Mouse (Mus musculus) intestine, postnatal 0 days (tissue): ENCODE measurements at regions not wholly inside any gene's neighbourhood (a gene's known extent, or its start where the extent isn't known, plus 50 kb on each side); places are given as distances from the start of the nearest gene placed in this dataset.

Source experiments
- ATAC-seq: fragments of 200-750 bp; cut with Nextera tagmentation; 2 replicates; pipeline ENCODE4 v1.8.0; 2017; ENCODE audit warnings: mild to moderate bottlenecking, moderate TSS enrichment, moderate library complexity
- H3K27ac ChIP-seq: fragments of 300-500 bp; sonication (generic); 2 replicates; pipeline ENCODE4 v1.5.1; 2014; ENCODE audit warnings: mild to moderate bottlenecking, low read depth, low read length, moderate library complexity
- H3K27me3 ChIP-seq: fragments of 300-500 bp; sonication (generic); replicated peaks from 2 replicates; pipeline ENCODE4 v1.6.1; 2014; ENCODE audit warnings: low read length, mixed read lengths; ENCODE audit not compliant: control insufficient read depth, insufficient read depth
- H3K36me3 ChIP-seq: fragments of 300-500 bp; sonication (generic); 2 replicates; pipeline ENCODE4 v1.6.1; 2014; ENCODE audit warnings: mild to moderate bottlenecking, moderate library complexity; ENCODE audit not compliant: control insufficient read depth, insufficient read depth
- H3K4me1 ChIP-seq: fragments of 300-500 bp; sonication (generic); replicated peaks from 2 replicates; pipeline ENCODE4 v1.6.1; 2014; ENCODE audit warnings: antibody characterized with exemption, low read length, mixed read lengths; ENCODE audit not compliant: control insufficient read depth, insufficient read depth
- H3K4me2 ChIP-seq: fragments of 300-500 bp; sonication (generic); replicated peaks from 2 replicates; pipeline ENCODE4 v1.6.1; 2014; ENCODE audit warnings: low read depth, mild to moderate bottlenecking, moderate library complexity
- H3K4me3 ChIP-seq: fragments of 300-500 bp; sonication (generic); 2 replicates; pipeline ENCODE4 v1.5.1; 2014; ENCODE audit warnings: low read depth, low read length
- H3K9ac ChIP-seq: fragments of 300-500 bp; sonication (generic); 2 replicates; pipeline ENCODE4 v1.6.1; 2014; ENCODE audit warnings: mild to moderate bottlenecking, low read depth, low read length
- H3K9me3 ChIP-seq: fragments of 300-500 bp; sonication (generic); 2 replicates; pipeline ENCODE4 v1.6.1; 2016; ENCODE audit warnings: mixed run types; ENCODE audit not compliant: control insufficient read depth
- CTCF ChIP-seq: sonication (generic); IDR thresholded peaks from 2 replicates; pipeline ENCODE4 v1.5.1; 2016; ENCODE audit warnings: low read depth, mild to moderate bottlenecking, control low read depth, antibody characterized with exemption, moderate library complexity
- WGBS: fragments of 180-500 bp; shearing (Covaris S2); extraction: QIAGEN DNeasy Blood & Tissue Kit; methylation state at CpG from one replicate; pipeline ENCODE4 v1.1.7; 2014; 5-methylcytosine and 5-hydroxymethylcytosine counted together

- no peaks in the 10 kb centered on the region; the same call in 1 of the 2 replicates for H3K9me3 ChIP-seq
- no peak for TF ChIP-seq CTCF
- H3K4me2 ChIP-seq: no peak overlapping the region
- 0 out of 2 replicates have a peak, but pooled peaks cover 6% of the 10 kb centered on the region for H3K4me1 ChIP-seq
- no peak overlapping the region for H3K27ac ChIP-seq
- H3K9ac ChIP-seq: no peak overlapping the region
- no peak for ATAC-seq
- WGBS: 65% methylated on average over 4 of the region's 4 CpGs
- H3K27me3 ChIP-seq: peaks cover 11% of the 10 kb centered on the region; the same call in 1 of the 2 replicates
- no peaks in the 10 kb centered on the region for H3K36me3 ChIP-seq
- H3K4me3 ChIP-seq: no peak overlapping the region
Measured at GRCm38 (mm10) chr5:118386126-118386525, 141.1 kb downstream of the 2410131K14Rik start.

GRCm38 (mm10) chr5:118388419-118388818, 143.4 kb downstream of the 2410131K14Rik start:
- Histone ChIP-seq H3K9me3 (no peaks in the 10 kb centered on the region; the same call in 1 of the 2 replicates), H3K4me1 (no peaks in the 10 kb centered on the region), H3K4me2 (no peak overlapping the region), H3K27ac (no peak overlapping the region), H3K4me3 (no peak overlapping the region), H3K36me3 (no peaks in the 10 kb centered on the region), H3K9ac (no peak overlapping the region), H3K27me3 (0 out of 2 replicates have a peak, but pooled peaks cover 4% of the 10 kb centered on the region)
- no peak for ATAC-seq
- no peak for TF ChIP-seq CTCF
- 88% methylated on average over 6 of the region's 6 CpGs for WGBS

GRCm38 (mm10) chr5:118390691-118391373, 145.8 kb downstream of the 2410131K14Rik start:
- no peak overlapping the region for H3K9ac ChIP-seq
- peaks cover 2% of the 10 kb centered on the region; the same call in 1 of the 2 replicates for H3K27me3 ChIP-seq
- no peaks in the 10 kb centered on the region; the same call in 1 of the 2 replicates for H3K9me3 ChIP-seq
- H3K4me3 ChIP-seq: no peak overlapping the region
- no peak for TF ChIP-seq CTCF
- no peak overlapping the region for H3K4me2 ChIP-seq
- 51% methylated on average over 7 of the region's 7 CpGs for WGBS
- peak; percentile 80 for ATAC-seq
- H3K4me1 ChIP-seq: no peaks in the 10 kb centered on the region
- H3K27ac ChIP-seq: no peak overlapping the region
- H3K36me3 ChIP-seq: no peaks in the 10 kb centered on the region

- Histone ChIP-seq H3K4me1 (no peaks in the 10 kb centered on the region), H3K9ac (no peak overlapping the region), H3K36me3 (no peaks in the 10 kb centered on the region), H3K27ac (no peak overlapping the region), H3K4me3 (no peak overlapping the region), H3K4me2 (no peak overlapping the region), H3K27me3 (peaks cover 5% of the 10 kb centered on the region), H3K9me3 (no peaks in the 10 kb centered on the region; the same call in 1 of the 2 replicates)
- no peak for ATAC-seq
- no peak for TF ChIP-seq CTCF
- 78% methylated on average over 8 of the region's 8 CpGs for WGBS
Measured at GRCm38 (mm10) chr5:118392932-118393487, 148.0 kb downstream of the 2410131K14Rik start.

- Histone ChIP-seq H3K27me3 (peaks cover 5% of the 10 kb centered on the region), H3K27ac (no peak overlapping the region), H3K9me3 (no peaks in the 10 kb centered on the region; the same call in 1 of the 2 replicates), H3K9ac (no peak overlapping the region), H3K4me1 (no peaks in the 10 kb centered on the region), H3K36me3 (no peaks in the 10 kb centered on the region), H3K4me3 (no peak overlapping the region), H3K4me2 (no peak overlapping the region)
- no peak for ATAC-seq
- WGBS: 34% methylated on average over 5 of the region's 5 CpGs
- no peak for TF ChIP-seq CTCF
Measured at GRCm38 (mm10) chr5:118394051-118394450, 149.0 kb downstream of the 2410131K14Rik start.

- H3K9ac ChIP-seq: no peak overlapping the region
Measured at GRCm38 (mm10) chr5:118396004-118396725, 151.1 kb downstream of the 2410131K14Rik start.

More at GRCm38 (mm10) chr5:118396004-118396725, 151.1 kb downstream of the 2410131K14Rik start:
- no peak for TF ChIP-seq CTCF
- Histone ChIP-seq H3K4me1 (no peaks in the 10 kb centered on the region), H3K4me3 (no peak overlapping the region), H3K9me3 (no peaks in the 10 kb centered on the region), H3K27me3 (peaks cover 5% of the 10 kb centered on the region), H3K4me2 (no peak overlapping the region), H3K27ac (no peak overlapping the region), H3K36me3 (no peaks in the 10 kb centered on the region)
- ATAC-seq: 0 out of 2 replicates have a peak, but pooled peaks have one; percentile 28
- WGBS: 12% methylated on average over 28 of the region's 28 CpGs
